Mouse (Mus musculus) bone marrow macrophage, adult 2 months (primary cell): ENCODE results near the gene Gm44805.

ENCODE experiments used
- CTCF ChIP-seq: IDR thresholded peaks from 2 replicates; pipeline ENCODE4 v1.5.1; 2012; ENCODE audit warnings: low read depth, mild to moderate bottlenecking, low read length, moderate library complexity
- POLR2A ChIP-seq: IDR thresholded peaks from 2 replicates; pipeline ENCODE4 v1.6.1; 2012; ENCODE audit warnings: mild to moderate bottlenecking, low read depth, low read length, borderline replicate concordance

DNA sequence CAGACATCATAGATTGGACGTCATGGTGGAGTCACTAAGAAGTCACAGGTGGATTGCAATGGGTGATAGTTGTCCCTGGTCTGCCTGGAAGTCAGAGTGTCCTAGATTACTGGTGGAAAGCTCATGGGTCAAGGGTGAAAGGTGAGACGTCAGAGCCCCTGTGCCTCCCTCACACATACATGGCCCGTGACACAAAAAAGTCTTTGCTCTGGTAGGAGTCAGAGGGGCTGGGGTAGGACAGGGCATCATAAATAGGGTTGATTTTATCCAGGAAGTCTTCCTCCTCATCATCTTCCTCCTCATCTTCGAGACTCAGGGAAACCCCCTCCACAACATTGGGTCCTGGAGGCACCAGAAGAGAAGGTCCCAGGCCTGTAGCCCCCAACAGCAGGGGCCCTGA lies 36.1 kb upstream of the Gm44805 start:
- no peak for TF ChIP-seq POLR2A
- no peak for TF ChIP-seq CTCF
